Mouse (Mus musculus) limb, embryonic 11.5 days (tissue): Measurements from ENCODE around the gene Sh2b1. TPM values are rescaled to one million over a fixed set of nuclear protein-coding genes. Genes with fewer than 3 reads are reported as not detected.

Source experiments
- ATAC-seq: fragments of 200-750 bp; cut with Nextera tagmentation; 2 replicates; pipeline ENCODE4 v1.8.0; 2017; ENCODE audit warnings: low read depth; ENCODE audit not compliant: insufficient number of reproducible peaks, low FRiP score, low TSS enrichment
- DNase-seq: peaks from one replicate; pipeline ENCODE4 v3.0.0-alpha.2; 2015; ENCODE audit warnings: low spot score
- H3K27ac ChIP-seq: fragments of 300-500 bp; sonication (generic); replicated peaks from 2 replicates; pipeline ENCODE4 v1.5.1; 2014; ENCODE audit warnings: low read depth, mild to moderate bottlenecking, low read length
- H3K27me3 ChIP-seq: fragments of 300-500 bp; sonication (generic); 2 replicates; pipeline ENCODE4 v1.6.1; 2014; ENCODE audit warnings: mild to moderate bottlenecking, low read length, mixed read lengths; ENCODE audit not compliant: control insufficient read depth, insufficient read depth
- H3K36me3 ChIP-seq: fragments of 300-500 bp; sonication (generic); 2 replicates; pipeline ENCODE4 v1.6.1; 2014; ENCODE audit warnings: mild to moderate bottlenecking, low read length, moderate library complexity, mixed read lengths; ENCODE audit not compliant: control insufficient read depth, insufficient read depth
- H3K4me1 ChIP-seq: fragments of 300-500 bp; sonication (generic); 2 replicates; pipeline ENCODE4 v1.6.1; 2014; ENCODE audit warnings: low read length, mixed read lengths; ENCODE audit not compliant: control insufficient read depth, insufficient read depth
- H3K4me2 ChIP-seq: fragments of 300-500 bp; sonication (generic); 2 replicates; pipeline ENCODE4 v1.6.1; 2014; ENCODE audit warnings: low read depth, mild to moderate bottlenecking, moderate library complexity; ENCODE audit not compliant: severe bottlenecking
- H3K4me3 ChIP-seq: fragments of 300-500 bp; sonication (generic); 2 replicates; pipeline ENCODE4 v1.5.1; 2014; ENCODE audit warnings: low read depth, low read length
- H3K9ac ChIP-seq: fragments of 300-500 bp; sonication (generic); 2 replicates; pipeline ENCODE4 v1.6.1; 2014; ENCODE audit warnings: mild to moderate bottlenecking, low read length
- H3K9me3 ChIP-seq: fragments of 300-500 bp; sonication (generic); 2 replicates; pipeline ENCODE4 v1.6.1; 2016; ENCODE audit warnings: low read length; ENCODE audit not compliant: control insufficient read depth
- WGBS: fragments of 180-500 bp; shearing (Covaris S2); extraction: QIAGEN DNeasy Blood & Tissue Kit; methylation state at CpG from one replicate; pipeline ENCODE4 v1.1.7; 2014; 5-methylcytosine and 5-hydroxymethylcytosine counted together
- polyA plus RNA-seq: library from polyadenylated mRNA; unstranded; fragments of >200 nt; fragmentation: Nextera tagmentation; extraction: Ambion mirVana; gene quantifications from 2 replicates; pipeline ENCODE4 v1.2.1, GENCODE M21; 2014

Sh2b1 gene
- polyA plus RNA-seq, 1 experiment from 2014 or later = 50.7 TPM

GRCm38 (mm10) chr7:126471853-126472252 is 3.4 kb downstream of the Sh2b1 start:
- 86% methylated on average over 4 of the region's 4 CpGs for WGBS
- no peaks in the 10 kb centered on the region for H3K9me3 ChIP-seq
- ATAC-seq = no peak
- H3K27ac ChIP-seq = no peak overlapping the region
- no peak overlapping the region for H3K4me3 ChIP-seq
- no peak overlapping the region for H3K4me2 ChIP-seq
- H3K27me3 ChIP-seq = no peaks in the 10 kb centered on the region
- H3K4me1 ChIP-seq = peaks cover 6% of the 10 kb centered on the region
- no peak overlapping the region for H3K9ac ChIP-seq
- DNase-seq = no peak
- H3K36me3 ChIP-seq = peaks cover 24% of the 10 kb centered on the region

- WGBS = 95% methylated on average over 5 of the region's 5 CpGs
- H3K27ac ChIP-seq = no peak overlapping the region
- H3K9ac ChIP-seq = no peak overlapping the region
- ATAC-seq (no peak), DNase-seq (no peak)
- H3K27me3 ChIP-seq = no peaks in the 10 kb centered on the region
- H3K36me3 ChIP-seq = peaks cover 24% of the 10 kb centered on the region
- no peaks in the 10 kb centered on the region for H3K9me3 ChIP-seq
- peaks cover 6% of the 10 kb centered on the region for H3K4me1 ChIP-seq
- no peak overlapping the region for H3K4me2 ChIP-seq
- no peak overlapping the region for H3K4me3 ChIP-seq
These were observed 3.9 kb downstream of the Sh2b1 start for GRCm38 (mm10) chr7:126471361-126471760.

- WGBS = 85% methylated on average over 6 of the region's 6 CpGs
- H3K9me3 ChIP-seq = no peaks in the 10 kb centered on the region
- H3K36me3 ChIP-seq = peaks cover 24% of the 10 kb centered on the region
- no peak overlapping the region for H3K9ac ChIP-seq
- ATAC-seq = no peak
- DNase-seq = no peak
- H3K27me3 ChIP-seq = no peaks in the 10 kb centered on the region
- no peak overlapping the region for H3K4me3 ChIP-seq
- no peak overlapping the region for H3K27ac ChIP-seq
- peaks cover 6% of the 10 kb centered on the region for H3K4me1 ChIP-seq
- no peak overlapping the region for H3K4me2 ChIP-seq
These were observed 5.1 kb downstream of the Sh2b1 start for GRCm38 (mm10) chr7:126470077-126470476.

GRCm38 (mm10) chr7:126467834-126468627 is 7.2 kb downstream of the Sh2b1 start:
- WGBS = 89% methylated on average over 18 of the region's 18 CpGs
- Histone ChIP-seq H3K27me3 (no peaks in the 10 kb centered on the region), H3K4me2 (no peak overlapping the region), H3K4me1 (peaks cover under 1% of the 10 kb centered on the region), H3K27ac (no peak overlapping the region), H3K4me3 (no peak overlapping the region), H3K9ac (no peak overlapping the region; the same call in 1 of the 2 replicates), H3K9me3 (no peaks in the 10 kb centered on the region), H3K36me3 (peaks cover 24% of the 10 kb centered on the region)
- no peak for ATAC-seq
- DNase-seq = no peak

GRCm38 (mm10) chr7:126467271-126467670 is 8.0 kb downstream of the Sh2b1 start:
- no peak for ATAC-seq
- WGBS = 68% methylated on average over 5 of the region's 5 CpGs
- peak; percentile 55 for DNase-seq
- Histone ChIP-seq H3K27me3 (no peaks in the 10 kb centered on the region), H3K9me3 (no peaks in the 10 kb centered on the region), H3K4me1 (peaks cover 3% of the 10 kb centered on the region), H3K4me3 (no peak overlapping the region), H3K27ac (no peak overlapping the region), H3K9ac (no peak overlapping the region), H3K36me3 (peaks cover 21% of the 10 kb centered on the region), H3K4me2 (no peak overlapping the region)

- 91% methylated on average over 5 of the region's 5 CpGs for WGBS
- Histone ChIP-seq H3K4me3 (no peak overlapping the region), H3K27ac (no peak overlapping the region), H3K4me1 (peaks cover 3% of the 10 kb centered on the region), H3K9me3 (no peaks in the 10 kb centered on the region), H3K36me3 (peaks cover 18% of the 10 kb centered on the region), H3K27me3 (no peaks in the 10 kb centered on the region), H3K4me2 (no peak overlapping the region), H3K9ac (no peak overlapping the region)
- DNase-seq (no peak), ATAC-seq (no peak)
These were observed 8.5 kb downstream of the Sh2b1 start for GRCm38 (mm10) chr7:126466707-126467106.

GRCm38 (mm10) chr7:126466116-126466515 is 9.1 kb downstream of the Sh2b1 start:
- Histone ChIP-seq H3K27ac (no peak overlapping the region), H3K9me3 (no peaks in the 10 kb centered on the region)

GRCm38 (mm10) chr7:126465246-126466030 is 9.8 kb downstream of the Sh2b1 start:
- Histone ChIP-seq H3K27me3 (no peaks in the 10 kb centered on the region), H3K4me2 (no peak overlapping the region), H3K9ac (no peak overlapping the region), H3K27ac (no peak overlapping the region), H3K9me3 (no peaks in the 10 kb centered on the region), H3K4me1 (peaks cover 11% of the 10 kb centered on the region), H3K36me3 (peaks cover 16% of the 10 kb centered on the region), H3K4me3 (no peak overlapping the region)
- DNase-seq (no peak), ATAC-seq (no peak)
- 35% methylated on average over 7 of the region's 7 CpGs for WGBS

More at GRCm38 (mm10) chr7:126466116-126466515, 9.1 kb downstream of the Sh2b1 start:
- Histone ChIP-seq H3K27me3 (no peaks in the 10 kb centered on the region), H3K4me3 (no peak overlapping the region), H3K4me1 (peaks cover 7% of the 10 kb centered on the region), H3K36me3 (peaks cover 18% of the 10 kb centered on the region), H3K9ac (no peak overlapping the region), H3K4me2 (no peak overlapping the region)
- 63% methylated on average over 9 of the region's 9 CpGs for WGBS
- no peak for DNase-seq
- ATAC-seq = no peak
